Mouse (Mus musculus) spleen, embryonic (tissue): ENCODE results near the gene Lrrc17.
"Not testable (repeated sequence)": the region's sequence is repeated elsewhere in the genome, so short reads cannot be mapped to it uniquely, and the experiment has no call there.

Source experiments
- CTCF ChIA-PET: fragments of 350-600 bp; sonication (Branson Sonifier 250); formaldehyde crosslinking; loops from one replicate; lab custom pipeline; 2022; lab: Charles Lee

The Lrrc17 gene

DNA sequence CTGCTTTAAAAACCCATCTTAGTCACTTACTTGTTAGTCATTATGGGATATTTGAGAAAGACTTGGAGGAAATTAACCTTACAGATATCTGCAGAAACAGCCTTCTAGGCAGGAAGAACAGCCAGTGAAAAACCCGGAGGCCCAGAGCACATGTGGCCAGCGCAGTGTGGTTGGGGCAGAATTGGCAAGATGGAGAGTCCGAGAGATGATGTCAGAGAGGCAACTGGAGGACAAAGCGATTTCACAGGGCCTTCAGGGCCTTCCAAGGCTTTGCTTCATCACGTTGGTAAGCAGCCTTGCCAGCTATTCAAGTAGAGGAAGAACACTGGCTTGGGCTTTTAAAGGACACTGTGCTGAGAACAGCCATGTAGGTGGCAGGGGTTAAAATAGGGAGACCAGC lies 10.4 kb upstream of the Lrrc17 start:
- CTCF ChIA-PET, result no interaction called here

DNA sequence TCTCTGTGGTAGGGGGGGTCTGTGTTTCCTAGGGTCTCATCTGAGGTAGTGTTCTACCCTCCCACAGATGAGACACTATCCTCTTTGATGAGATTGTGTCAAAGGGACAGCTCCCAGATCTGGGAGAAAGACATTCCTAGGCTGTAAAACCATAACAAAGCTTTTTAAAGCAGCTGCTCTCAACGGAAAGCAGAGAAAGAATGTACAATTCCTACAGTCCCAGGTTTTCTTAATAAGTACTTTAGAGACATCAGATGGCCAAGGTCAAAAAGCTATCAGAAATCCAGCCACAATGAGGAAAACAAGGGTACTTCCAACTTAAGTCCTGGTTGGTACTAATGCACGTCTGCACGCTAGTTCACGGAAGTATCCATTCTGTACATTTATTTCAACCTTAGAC lies 1.1 kb upstream of the Lrrc17 start:
- CTCF ChIA-PET, result interaction anchor here (0.5 to 0.6 kb wide), 2 partner anchors 116 to 211 kb away, joined by 3 to 4 read pairs; no protein-coding TSS in a partner anchor

DNA sequence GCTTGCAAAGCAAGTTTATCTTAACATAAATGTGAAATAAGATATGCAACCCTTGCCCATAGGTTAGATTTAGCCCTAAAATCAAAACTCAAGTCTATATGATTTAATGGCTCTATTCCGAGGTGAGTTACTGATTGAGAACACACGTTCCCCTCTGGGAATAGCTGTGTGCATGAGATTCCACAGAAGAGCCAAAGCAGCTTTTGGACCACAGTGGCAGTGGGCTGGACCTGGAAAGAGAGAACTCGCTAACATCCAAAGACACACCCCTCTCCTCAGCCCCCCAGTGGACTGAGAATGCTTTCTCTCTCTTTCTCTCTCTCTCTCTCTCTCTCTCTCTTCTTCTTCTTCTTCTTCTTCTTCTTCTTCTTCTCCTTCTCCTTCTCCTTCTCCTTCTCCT lies 1.5 kb downstream of the Lrrc17 start:
- CTCF ChIA-PET, result no interaction called here

DNA sequence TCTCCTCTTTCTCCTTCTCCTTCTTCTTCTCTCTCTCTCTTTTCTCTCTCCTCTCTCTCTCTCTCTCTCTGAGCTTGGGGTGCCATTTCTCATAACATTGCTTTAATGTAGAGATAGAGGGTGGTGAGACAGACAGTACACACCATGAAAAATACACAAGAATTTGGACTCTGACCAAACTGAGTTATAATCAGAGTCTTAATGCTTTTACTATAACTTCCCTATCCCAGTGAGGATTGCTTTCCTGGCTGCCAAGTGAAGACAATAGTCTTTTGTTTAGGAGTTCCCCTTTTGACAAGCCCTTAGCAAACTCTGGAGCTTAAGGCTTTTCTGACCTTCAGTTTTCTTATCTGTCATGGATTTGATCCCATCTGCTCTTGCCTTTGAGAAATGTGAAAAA lies 1.9 kb downstream of the Lrrc17 start:
- CTCF ChIA-PET, result no interaction called here

DNA sequence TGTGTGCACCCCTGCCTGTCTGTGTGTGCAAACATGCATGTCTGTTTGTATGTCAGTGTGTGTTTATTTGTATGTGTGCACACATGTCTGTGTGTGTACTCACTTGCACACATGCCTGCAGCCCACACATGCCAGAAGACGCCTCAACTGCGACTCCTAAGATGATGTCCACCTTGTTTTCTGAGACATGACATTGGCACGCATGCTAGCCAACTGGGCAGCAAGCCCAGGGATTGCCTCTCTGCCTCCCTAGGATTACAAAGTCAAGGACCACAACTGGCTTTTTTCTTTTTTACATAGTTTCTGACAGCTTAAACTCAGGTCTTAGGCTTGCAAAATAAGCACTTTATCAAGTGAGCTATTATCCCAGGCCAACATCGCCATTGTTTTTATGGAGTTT lies 2.4 kb downstream of the Lrrc17 start:
- CTCF ChIA-PET, result no interaction called here

DNA sequence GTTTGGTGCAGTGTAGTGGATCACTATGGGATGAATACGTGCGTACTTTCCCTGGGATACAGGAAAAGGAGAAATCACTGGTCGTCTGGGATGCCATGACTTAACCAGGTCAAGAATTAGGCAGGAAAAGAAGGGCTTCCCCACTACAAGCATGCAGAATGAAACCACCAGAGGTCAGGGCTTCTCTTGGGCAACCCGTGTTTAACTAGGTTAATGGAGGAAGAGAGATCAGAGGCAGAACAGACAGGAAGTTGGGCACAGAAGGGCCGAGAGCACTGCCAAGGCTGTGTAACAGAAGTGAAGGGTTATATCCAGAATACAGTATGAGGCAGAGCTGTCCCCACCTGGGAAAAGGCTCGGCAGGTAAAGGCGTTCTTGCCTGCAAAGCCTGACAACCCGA lies 3.6 kb downstream of the Lrrc17 start:
- CTCF ChIA-PET, result no interaction called here

DNA sequence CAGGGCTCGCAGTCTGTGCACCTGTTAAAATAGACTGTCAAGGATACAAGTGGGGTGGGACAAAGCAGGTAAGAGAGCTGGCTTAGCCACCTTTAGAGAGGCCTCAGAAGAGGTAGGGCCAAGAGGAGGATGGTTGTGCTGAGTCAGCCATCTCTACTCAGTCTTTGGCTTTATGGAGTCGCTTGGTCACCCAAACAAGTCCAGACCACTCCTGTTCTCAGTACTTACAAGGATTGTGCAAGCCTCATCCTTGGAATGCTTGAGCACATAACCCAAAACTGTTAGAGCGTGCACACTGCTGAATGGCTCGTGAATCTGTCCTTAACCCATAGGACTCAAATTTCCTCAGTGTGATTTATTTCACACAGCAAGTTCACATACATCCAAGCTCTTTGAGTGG lies 10.3 kb downstream of the Lrrc17 start:
- CTCF ChIA-PET, result no interaction called here

DNA sequence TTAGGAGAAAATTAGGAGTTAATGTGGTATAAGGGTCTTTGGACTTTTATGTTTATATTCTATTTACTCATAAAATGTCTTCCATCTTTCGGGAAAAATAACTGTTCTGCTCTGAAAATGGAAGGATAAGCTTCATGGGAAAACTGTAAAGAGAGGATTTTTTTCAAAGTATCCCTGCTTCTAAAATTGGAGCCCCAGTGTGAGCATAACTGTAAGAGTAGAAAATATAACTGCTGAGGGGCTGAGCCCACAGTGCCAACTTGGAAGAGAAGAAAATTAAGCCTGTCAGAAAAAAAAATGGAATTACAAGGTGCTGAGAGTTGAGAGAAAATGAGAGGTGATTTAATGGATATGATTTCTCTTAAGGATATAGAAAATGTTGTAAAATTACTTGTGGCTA lies 11.4 kb downstream of the Lrrc17 start:
- CTCF ChIA-PET, result no interaction called here

DNA sequence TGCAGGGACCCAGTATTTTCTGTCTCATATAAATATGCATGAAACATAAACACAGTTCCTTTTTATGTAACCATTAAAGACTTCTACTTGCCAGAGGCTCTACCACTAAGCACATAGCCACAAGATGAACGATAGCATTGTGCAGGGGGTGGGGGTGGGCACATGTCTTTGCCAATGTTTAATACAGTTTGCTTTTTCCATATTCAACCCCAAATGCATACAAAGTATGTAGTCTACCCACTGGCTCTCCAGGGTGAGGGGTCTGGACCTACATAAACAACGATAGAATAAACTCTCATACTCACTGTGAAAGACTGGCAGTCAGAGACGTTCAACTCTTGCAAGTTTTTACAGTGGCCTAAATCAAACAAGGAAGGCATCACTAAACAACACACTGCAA lies 13.1 kb downstream of the Lrrc17 start:
- CTCF ChIA-PET, result no interaction called here

DNA sequence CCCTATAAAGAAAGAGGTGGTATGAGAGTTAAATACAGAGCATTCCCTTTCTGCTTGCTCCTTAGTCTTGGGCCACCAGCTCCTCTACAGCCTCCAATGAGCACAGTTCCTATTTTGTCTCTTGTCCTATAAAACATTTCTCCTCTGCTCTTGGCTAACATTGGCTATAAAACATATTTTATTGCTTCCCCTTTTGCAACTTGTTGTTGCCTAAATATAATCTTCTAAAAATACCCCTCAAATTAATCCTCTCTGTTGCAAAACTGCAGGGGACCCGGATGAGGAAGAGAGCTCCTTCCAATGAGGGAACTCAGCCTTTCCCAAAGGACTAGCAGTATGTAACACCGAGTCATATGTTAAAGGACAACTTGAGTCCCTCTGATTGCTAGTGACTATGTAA lies 20.6 kb downstream of the Lrrc17 start:
- CTCF ChIA-PET, result no interaction called here

DNA sequence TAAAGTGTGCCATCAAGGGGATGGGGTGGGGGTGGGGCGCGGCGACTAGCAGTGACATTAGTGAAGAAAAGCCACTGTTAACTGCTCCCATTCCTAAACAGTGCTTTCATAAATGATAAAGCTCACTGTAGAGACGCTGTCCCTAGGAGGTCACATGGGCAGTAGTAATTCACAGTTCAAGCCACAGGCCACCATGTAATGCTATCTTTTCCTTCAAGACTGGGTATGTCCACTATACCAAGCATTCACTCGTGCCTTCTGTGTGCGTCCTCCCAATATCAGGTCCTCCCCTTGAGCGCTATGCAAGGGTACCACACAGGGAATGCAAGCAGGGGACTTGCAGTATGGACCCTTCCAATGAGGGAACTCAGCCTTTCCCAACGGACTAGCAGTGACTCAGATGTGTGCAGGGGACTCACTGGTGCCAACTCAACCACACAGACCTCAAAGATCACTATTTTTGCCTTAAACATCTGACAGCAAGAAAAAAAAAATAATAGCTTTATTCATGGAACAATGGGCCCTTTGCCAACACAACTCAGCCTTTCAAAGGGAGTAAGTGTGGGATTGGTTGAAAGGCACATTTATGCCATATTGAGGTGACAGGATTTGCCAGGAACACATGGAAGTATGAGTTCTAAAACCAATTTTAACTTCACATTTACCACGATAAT lies 22.2 kb downstream of the Lrrc17 start:
- CTCF ChIA-PET, result interaction anchor here (0.6 kb wide), 1 partner anchor 10 kb away, joined by 7 read pairs; no protein-coding TSS in a partner anchor

DNA sequence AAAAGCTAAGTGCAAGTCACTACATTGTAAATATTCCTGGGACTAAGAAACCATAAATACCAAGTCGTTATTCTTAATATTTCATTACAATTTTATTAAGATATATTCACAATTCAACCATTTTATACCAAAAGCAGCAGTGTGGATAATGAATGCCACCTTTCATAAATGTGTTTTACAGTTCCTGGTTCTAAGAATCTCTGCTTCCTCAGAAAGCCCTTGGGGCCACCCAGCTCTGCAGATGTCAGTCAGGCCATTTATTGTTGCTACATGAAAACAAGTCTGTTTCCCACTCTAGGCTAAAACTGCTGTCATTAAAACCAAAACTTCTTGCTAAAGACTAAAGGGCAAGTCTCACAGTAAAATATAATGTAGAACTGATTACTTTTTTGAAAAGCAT lies 24.4 kb downstream of the Lrrc17 start:
- CTCF ChIA-PET, result interaction anchor here (0.6 kb wide), 1 partner anchor 209 kb away, joined by 3 read pairs; no protein-coding TSS in a partner anchor

DNA sequence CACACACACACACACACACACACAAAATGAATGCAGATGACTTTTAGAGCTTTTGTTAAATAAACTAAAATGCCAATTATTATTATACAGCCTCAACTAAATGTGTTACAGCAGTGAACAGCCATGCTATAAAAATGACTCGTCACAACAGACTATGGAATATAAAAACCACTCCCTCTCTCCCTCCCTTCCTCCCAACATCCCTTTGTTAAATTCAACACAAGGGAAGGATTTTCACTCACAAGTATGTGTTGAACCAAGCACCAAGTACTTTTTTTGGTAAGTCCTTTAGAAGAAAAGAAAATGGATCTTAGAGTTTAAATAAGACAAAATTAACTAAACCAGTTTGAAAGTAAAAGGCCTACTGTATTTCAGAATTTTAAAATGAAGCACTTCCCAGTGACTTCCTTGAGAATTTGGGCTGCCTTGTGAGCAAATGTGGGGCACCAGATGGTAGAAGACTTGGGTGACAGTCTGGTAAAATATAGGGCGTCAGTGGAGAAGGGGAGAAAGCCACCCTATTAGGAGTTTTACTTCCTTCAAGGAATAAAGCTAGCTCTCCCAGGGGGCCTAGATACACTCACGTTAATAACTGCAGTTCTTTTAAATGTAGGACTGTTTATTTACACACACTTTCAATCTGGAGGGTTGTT lies 29.5 kb downstream of the Lrrc17 start:
- CTCF ChIA-PET, result no interaction called here

DNA sequence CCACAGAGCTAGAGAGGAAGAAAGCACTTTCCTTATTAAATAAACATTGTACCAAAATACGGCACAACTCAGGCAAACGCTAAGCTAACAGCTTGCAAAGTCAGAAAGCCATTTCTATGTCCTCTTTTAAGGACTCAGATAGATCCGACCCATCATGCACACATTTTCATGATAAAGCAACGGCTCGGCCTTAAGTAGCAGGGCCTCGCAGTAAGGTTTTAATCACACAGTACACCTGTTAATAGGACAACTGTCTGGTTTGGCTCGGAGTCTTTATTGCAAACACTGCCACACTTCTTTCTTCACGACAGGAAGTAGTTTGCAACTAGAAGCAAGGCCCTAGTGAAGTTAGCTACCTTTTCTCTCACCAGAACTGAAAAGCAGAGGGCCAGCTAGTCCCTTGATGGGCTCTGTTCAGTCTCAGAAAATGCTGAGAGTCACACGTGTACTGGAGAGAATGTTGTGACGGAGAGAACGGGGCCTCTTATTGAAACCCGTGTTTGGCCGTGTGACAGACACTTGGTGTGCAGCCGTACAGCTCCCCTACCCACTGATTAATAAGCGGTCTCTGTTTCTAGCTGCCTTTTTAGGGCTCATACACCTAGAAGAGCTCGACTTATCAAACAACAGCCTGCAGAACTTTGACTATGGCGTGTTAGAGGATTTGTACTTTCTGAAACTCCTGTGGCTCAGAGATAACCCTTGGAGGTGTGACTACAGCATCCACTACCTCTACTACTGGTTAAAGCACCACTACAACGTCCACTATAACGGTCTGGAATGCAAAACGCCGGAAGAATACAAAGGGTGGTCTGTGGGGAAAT lies 31.2 kb downstream of the Lrrc17 start:
- CTCF ChIA-PET, result interaction anchor here (0.6 kb wide), 2 partner anchors 9 to 208 kb away, joined by 3 to 7 read pairs; no protein-coding TSS in a partner anchor

DNA sequence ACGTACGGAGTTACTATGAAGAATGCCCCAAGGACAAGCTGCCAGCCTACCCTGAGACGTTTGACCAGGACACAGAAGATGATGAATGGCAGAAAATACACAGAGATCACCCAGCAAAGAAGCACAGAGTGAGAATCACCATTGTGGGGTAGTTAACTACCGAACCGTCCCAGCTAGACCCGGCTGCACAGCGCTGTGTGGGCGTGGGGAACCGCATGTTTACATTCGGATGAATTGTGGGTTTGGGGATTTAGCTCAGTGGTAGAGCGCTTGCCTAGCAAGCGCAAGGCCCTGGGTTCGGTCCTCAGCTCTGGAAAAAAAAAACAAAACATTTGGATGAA lies 31.8 kb downstream of the Lrrc17 start:
- CTCF ChIA-PET, result interaction anchor here (0.6 kb wide), 2 partner anchors 9 to 207 kb away, joined by 3 to 7 read pairs; no protein-coding TSS in a partner anchor

DNA sequence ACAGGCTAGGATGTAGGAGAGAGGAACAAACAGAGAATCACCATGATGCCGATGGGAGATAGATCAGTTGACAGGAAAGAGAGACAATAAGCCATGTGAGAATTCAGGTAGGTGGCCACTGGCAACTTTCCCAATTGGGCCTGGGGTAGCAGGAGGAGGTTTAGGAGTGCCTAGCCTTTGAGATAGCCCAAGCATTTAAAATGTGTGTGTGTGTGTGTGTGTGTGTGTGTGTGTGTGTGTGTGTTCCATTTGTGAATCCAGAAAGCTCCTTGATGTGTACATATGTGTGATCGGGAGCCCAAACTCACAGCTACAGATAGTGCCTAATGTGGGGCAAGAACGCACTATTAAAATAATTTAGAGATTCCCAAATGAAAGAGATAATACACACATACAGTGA lies 34.8 kb downstream of the Lrrc17 start:
- CTCF ChIA-PET, result no interaction called here

DNA sequence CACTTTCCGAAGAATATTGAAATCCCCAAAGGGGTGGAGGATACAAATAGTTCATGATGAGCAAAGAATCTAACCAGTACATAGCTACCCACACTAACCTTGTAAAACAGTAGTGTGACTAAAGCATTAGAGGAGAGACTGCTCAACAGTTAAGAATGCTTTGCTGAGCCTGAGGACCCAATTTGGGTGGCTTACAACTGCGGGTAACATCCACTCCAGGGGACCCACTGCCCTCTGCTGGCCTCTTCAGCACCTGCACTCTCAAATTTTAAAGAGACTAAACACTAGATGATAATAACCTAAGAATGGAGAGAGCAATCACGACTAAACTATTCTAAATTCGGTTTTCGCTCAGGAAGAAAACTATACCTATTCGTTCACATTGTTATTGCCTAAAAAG lies 43.4 kb downstream of the Lrrc17 start:
- CTCF ChIA-PET, result no interaction called here

DNA sequence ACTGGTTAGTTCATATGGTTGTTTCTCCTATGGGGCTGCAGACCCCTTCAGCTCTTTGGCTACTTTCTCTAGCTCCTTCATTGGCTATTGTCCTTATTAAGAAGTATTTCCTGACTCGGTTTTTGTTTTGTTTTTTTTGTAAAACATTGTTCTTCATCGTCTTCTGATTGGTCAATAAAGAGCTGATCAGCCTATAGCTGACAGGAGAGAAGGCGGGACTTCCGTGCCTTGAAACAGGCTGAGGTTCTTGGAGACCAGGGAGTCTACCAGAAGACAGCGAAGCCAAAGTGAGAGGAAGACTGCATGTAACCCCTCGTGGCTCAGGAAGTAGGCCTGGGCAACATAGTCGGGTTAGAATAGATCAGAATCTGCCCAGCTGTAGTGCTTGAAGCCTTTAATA lies 44.3 kb downstream of the Lrrc17 start:
- CTCF ChIA-PET, result interaction anchor here (0.5 kb wide), 1 partner anchor 92 kb away, joined by 4 read pairs; no protein-coding TSS in a partner anchor

DNA sequence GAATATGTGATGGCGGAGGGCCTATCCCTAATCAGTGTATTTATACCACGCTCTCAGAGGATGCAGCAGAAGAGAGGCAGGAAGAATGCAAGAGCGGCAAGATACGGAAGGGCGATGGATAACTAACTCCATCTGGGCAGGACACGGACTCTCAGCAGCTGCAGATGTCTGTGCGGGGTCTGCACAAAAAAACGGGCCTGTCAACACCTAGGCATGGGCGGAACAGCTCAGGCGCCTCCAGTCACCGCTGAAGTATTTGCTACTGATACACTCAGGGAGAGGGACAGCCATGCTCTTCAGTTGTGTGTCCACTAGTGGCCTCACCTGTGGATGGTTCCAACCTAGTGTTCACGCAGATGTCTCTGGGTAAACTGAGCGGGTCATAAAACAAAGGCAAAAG lies 44.9 kb downstream of the Lrrc17 start:
- CTCF ChIA-PET, result no interaction called here

DNA sequence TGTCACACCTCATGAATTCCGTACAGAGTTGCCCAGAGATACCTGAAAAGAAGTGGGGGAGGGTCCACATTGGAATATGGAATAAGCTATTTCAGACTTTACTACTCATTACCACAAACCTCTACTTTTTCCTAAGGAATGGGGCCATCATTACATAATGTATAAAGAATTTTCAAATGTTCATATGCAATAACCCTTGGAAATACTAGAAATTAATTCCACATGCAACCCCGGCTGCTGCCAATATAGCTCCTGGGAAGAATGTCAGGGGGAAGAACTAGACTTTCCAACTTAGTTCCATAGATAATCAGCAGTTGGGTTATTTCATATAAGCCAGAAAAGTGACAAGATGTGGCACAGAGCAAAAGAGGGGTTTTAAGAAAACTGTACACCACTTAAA lies 48.7 kb downstream of the Lrrc17 start:
- CTCF ChIA-PET, result no interaction called here

DNA sequence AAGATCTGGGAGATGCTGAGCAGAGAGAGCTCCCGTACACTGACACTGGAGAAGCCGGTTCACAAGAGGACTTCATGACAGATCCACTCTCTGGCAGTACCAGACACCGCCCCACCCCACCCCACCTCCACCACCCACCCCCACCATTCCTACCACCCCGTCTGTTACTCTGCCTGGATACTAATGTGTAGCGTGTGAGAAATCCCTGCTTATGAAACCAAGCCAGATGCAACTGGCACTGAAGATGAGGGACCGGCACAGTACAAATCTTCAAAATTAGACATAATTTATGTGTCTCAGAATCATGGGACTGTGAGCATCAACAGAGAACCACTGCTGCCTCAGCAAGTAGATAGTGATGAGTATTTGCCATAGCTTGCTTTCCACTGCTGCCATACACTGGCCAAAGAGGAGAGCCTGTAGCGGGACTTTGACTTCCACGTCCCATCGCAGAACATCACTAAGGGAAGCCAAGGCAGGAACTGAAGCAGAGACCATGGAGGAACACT lies 49.9 kb downstream of the Lrrc17 start:
- CTCF ChIA-PET, result no interaction called here

DNA sequence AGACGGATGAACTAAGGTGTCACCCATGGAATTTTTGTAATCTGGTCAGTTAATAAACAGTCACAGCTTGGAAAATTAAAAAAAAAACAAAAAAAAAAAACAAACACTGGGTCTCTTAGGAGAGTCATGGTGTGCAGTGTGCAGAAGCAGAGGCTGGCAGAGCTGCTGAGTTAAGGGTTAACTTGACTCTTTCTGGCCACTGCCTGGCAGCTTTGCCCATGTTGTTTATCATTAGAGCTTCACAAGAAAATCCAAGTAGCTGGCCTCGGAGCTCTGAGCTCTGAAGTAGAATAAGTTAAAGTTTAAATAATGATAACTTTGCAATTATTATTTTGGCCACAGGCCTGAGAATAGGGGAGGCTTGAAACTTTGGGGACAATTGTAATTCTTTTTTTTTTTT lies 56.2 kb downstream of the Lrrc17 start:
- CTCF ChIA-PET, result not testable (repeated sequence)
